Mouse (Mus musculus) heart, adult 2 months (tissue): ENCODE results near the gene Arhgap18. TPM values are rescaled to one million over a fixed set of nuclear protein-coding genes. Genes with fewer than 3 reads are reported as not detected.

ENCODE experiments used
- DNase-seq, 2 experiments: peaks; one replicate each; pipeline ENCODE4 v3.0.0; 2021
- H3K27ac ChIP-seq: fragments of 200-600 bp; 2 replicates; pipeline ENCODE4 v1.8.1; 2022
- H3K27me3 ChIP-seq: fragments of 200-500 bp; 2 replicates; pipeline ENCODE4 v1.6.1; 2012; ENCODE audit warnings: mild to moderate bottlenecking, low read length, inconsistent platforms, mixed read lengths; ENCODE audit not compliant: control insufficient read depth, insufficient read depth
- H3K36me3 ChIP-seq: fragments of 200-500 bp; 2 replicates; pipeline ENCODE4 v1.6.1; 2012; ENCODE audit warnings: low read length, inconsistent platforms; ENCODE audit not compliant: control insufficient read depth, insufficient read depth
- H3K4me1 ChIP-seq: fragments of 200-500 bp; 2 replicates; pipeline ENCODE4 v1.6.1; 2011; ENCODE audit warnings: low read length; ENCODE audit not compliant: control insufficient read depth, insufficient read depth
- H3K4me3 ChIP-seq: fragments of 200-600 bp; 2 replicates; pipeline ENCODE4 v1.8.1; 2022
- H3K79me2 ChIP-seq: fragments of 200-500 bp; replicated peaks from 2 replicates; pipeline ENCODE4 v1.6.1; 2012; ENCODE audit warnings: mild to moderate bottlenecking, inconsistent platforms, low read length, moderate library complexity, mixed read lengths; ENCODE audit not compliant: control insufficient read depth, insufficient read depth
- H3K9ac ChIP-seq: fragments of 200-500 bp; 2 replicates; pipeline ENCODE4 v1.6.1; 2012; ENCODE audit warnings: low read depth, mild to moderate bottlenecking, control low read depth, inconsistent platforms, low read length, mixed read lengths
- CTCF ChIP-seq: fragments of 200-600 bp; IDR thresholded peaks from 2 replicates; pipeline ENCODE4 v1.8.1; 2022; ENCODE audit warnings: antibody characterized with exemption, mild to moderate bottlenecking, moderate library complexity
- EP300 ChIP-seq: fragments of 200-500 bp; IDR thresholded peaks from 2 replicates; pipeline ENCODE4 v1.6.1; 2011; ENCODE audit warnings: low read depth, low read length, control low read depth; ENCODE audit not compliant: insufficient read depth
- POLR2A ChIP-seq: fragments of 200-500 bp; IDR thresholded peaks from 2 replicates; pipeline ENCODE4 v1.6.1; 2011; ENCODE audit warnings: mild to moderate bottlenecking, low read depth, low read length, control low read depth; ENCODE audit not compliant: insufficient read depth
- WGBS: fragments of 180-500 bp; shearing (Covaris S2); methylation state at CpG from one replicate; pipeline ENCODE4 v1.1.7; 2018; 5-methylcytosine and 5-hydroxymethylcytosine counted together
- intact Hi-C: fragments of 180-260 bp; cut with DNase I; formaldehyde crosslinking; loops from one replicate; pipeline ENCODE4 v1.15.1; 2025
- polyA plus RNA-seq: library from polyadenylated mRNA; depleted of rRNA; stranded (reverse); fragments of >200 nt; gene quantifications from 2 replicates; pipeline ENCODE4 v1.2.3, GENCODE M21; 2012
- total RNA-seq, 2 experiments: library from RNA; stranded (reverse); gene quantifications; 2 replicates each; pipeline ENCODE4 v1.2.3; 2021

Gene Arhgap18
- total and polyA plus RNA-seq, 3 experiments = 4.1 to 14.5 (median 13.3) TPM

- Histone ChIP-seq H3K27ac (no peak overlapping the region), H3K4me3 (no peak overlapping the region), H3K36me3 (no peaks in the 10 kb centered on the region), H3K79me2 (no peaks in the 10 kb centered on the region), H3K9ac (no peak overlapping the region), H3K27me3 (no peaks in the 10 kb centered on the region), H3K4me1 (no peaks in the 10 kb centered on the region)
- intact Hi-C loops = no loop called here
- TF ChIP-seq CTCF (no peak), POLR2A (no peak), EP300 (no peak)
- DNase-seq = no peak
- WGBS = 58% methylated on average over 1 of the region's 1 CpGs
These were observed 186.3 kb downstream of the Arhgap18 start for GRCm38 (mm10) chr10:26939549-26939948.

- Histone ChIP-seq H3K4me3 (no peak overlapping the region), H3K27ac (no peak overlapping the region), H3K36me3 (no peaks in the 10 kb centered on the region), H3K79me2 (no peaks in the 10 kb centered on the region), H3K27me3 (no peaks in the 10 kb centered on the region), H3K9ac (no peak overlapping the region), H3K4me1 (no peaks in the 10 kb centered on the region; the same call in 1 of the 2 replicates)
- DNase-seq = no peak
- 45% methylated on average over 2 of the region's 2 CpGs for WGBS
- no peak for TF ChIP-seq POLR2A
- no peak for TF ChIP-seq EP300
- no peak for TF ChIP-seq CTCF
- intact Hi-C loops = no loop called here
These were observed 195.1 kb downstream of the Arhgap18 start for GRCm38 (mm10) chr10:26948331-26948730.

GRCm38 (mm10) chr10:26949667-26950066 lies 196.4 kb downstream of the Arhgap18 start:
- DNase-seq = peak in 1 of 2 experiments; percentile 15
- Histone ChIP-seq H3K9ac (no peak overlapping the region), H3K4me3 (no peak overlapping the region), H3K27ac (no peak overlapping the region), H3K27me3 (no peaks in the 10 kb centered on the region), H3K79me2 (no peaks in the 10 kb centered on the region), H3K4me1 (no peaks in the 10 kb centered on the region; the same call in 1 of the 2 replicates), H3K36me3 (no peaks in the 10 kb centered on the region)
- intact Hi-C loops = no loop called here
- TF ChIP-seq CTCF (no peak), EP300 (no peak), POLR2A (no peak)
- WGBS = 58% methylated on average over 8 of the region's 8 CpGs

GRCm38 (mm10) chr10:26950448-26950847 lies 197.2 kb downstream of the Arhgap18 start:
- TF ChIP-seq EP300 = no peak
- no peak for TF ChIP-seq CTCF
- no peak for TF ChIP-seq POLR2A
- Histone ChIP-seq H3K27me3 (no peaks in the 10 kb centered on the region), H3K4me3 (no peak overlapping the region), H3K36me3 (no peaks in the 10 kb centered on the region), H3K4me1 (no peaks in the 10 kb centered on the region; the same call in 1 of the 2 replicates), H3K27ac (no peak overlapping the region), H3K79me2 (no peaks in the 10 kb centered on the region), H3K9ac (no peak overlapping the region)
- 71% methylated on average over 7 of the region's 7 CpGs for WGBS
- intact Hi-C loops = no loop called here
- no peak for DNase-seq

- DNase-seq = no peak
- no peak for TF ChIP-seq EP300
- TF ChIP-seq POLR2A = no peak
- TF ChIP-seq CTCF = no peak
- Histone ChIP-seq H3K27ac (no peak overlapping the region), H3K79me2 (no peaks in the 10 kb centered on the region), H3K4me1 (no peaks in the 10 kb centered on the region), H3K4me3 (no peak overlapping the region), H3K27me3 (no peaks in the 10 kb centered on the region), H3K36me3 (no peaks in the 10 kb centered on the region), H3K9ac (no peak overlapping the region)
- intact Hi-C loops = no loop called here
- WGBS = 61% methylated on average over 3 of the region's 3 CpGs
These were observed 205.3 kb downstream of the Arhgap18 start for GRCm38 (mm10) chr10:26958513-26958912.
